28 mouse cellular contexts compared by ENCODE assay signal in the genomic region with DNA sequence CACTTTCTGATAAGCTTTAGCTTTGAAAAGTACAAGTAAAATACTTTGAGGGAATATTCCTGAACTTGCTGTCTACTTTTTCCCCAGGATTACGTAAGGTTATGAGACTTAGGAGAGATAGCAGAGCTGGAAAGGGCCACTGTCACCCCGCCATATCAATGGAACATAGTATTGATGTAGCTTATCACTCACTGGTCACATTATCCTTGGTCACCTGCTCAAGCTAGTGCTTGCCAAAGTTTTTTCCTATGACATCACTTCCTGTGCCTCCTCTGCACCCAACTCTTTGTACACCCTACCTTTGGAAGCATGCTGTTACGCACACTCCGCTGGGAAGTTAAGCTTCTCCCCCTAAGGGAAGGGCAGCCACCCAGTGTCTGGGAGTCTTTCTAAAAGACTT. TPM values are rescaled to one million over a fixed set of nuclear protein-coding genes. Genes with fewer than 3 reads are reported as not detected.
DNase-seq lines count a peak whose midpoint lies in the region; ATAC-seq and TF ChIP-seq lines count a peak whose summit lies in the region.
"Had no signal": no experiment of that assay in that cellular context is flagged by ENCODE, and none has a peak within 500 bp of the region (broad histone marks: within the 10 kb centered on the region; RNA-seq: fewer than 3 reads in every experiment).

No protein-coding gene starts in this region.

- WGBS in liver, postnatal 0 days (ENCODE audit: insufficient replicate concordance) = 80% methylated on average over 4 of the region's 4 CpGs
- 72% methylated on average over 4 of the region's 4 CpGs for WGBS in liver, embryonic 12.5 days (ENCODE audit: insufficient replicate concordance)
- 54% methylated on average over 4 of the region's 4 CpGs for WGBS in intestine, postnatal 0 days
- 90% methylated on average over 4 of the region's 4 CpGs for WGBS in midbrain, embryonic 11.5 days

- peak; percentile 73 for ATAC-seq in liver, postnatal 0 days
- no peak for ATAC-seq in liver, embryonic 12.5 days
- ATAC-seq in intestine, postnatal 0 days = peak; percentile 78
- ATAC-seq in midbrain, embryonic 11.5 days (ENCODE audit: low FRiP score) = no peak
- ATAC-seq: forebrain, embryonic 14.5 days; forebrain, postnatal 0 days; hindbrain, postnatal 0 days; Patski had no signal

- peaks cover 13% of the 10 kb centered on the region for H3K4me1 ChIP-seq in liver, postnatal 0 days (ENCODE audit: insufficient read depth)
- H3K4me1 ChIP-seq in liver, embryonic 12.5 days = peaks cover 9% of the 10 kb centered on the region; the same call in 1 of the 2 replicates
- peaks cover 11% of the 10 kb centered on the region; the same call in 1 of the 2 replicates for H3K4me1 ChIP-seq in intestine, postnatal 0 days (replicated peaks; ENCODE audit: control insufficient read depth, insufficient read depth, low read length)
- H3K4me1 ChIP-seq in midbrain, embryonic 11.5 days (ENCODE audit: control insufficient read depth, insufficient read depth, low read length) = no peaks in the 10 kb centered on the region
- H3K4me1 ChIP-seq: embryonic facial prominence, embryonic 12.5 days; embryonic facial prominence, embryonic 15.5 days; heart, embryonic 15.5 days; hindbrain, embryonic 10.5 days had no signal

- no peaks in the 10 kb centered on the region for H3K9me3 ChIP-seq in liver, postnatal 0 days (ENCODE audit: low read length)
- H3K9me3 ChIP-seq in liver, embryonic 12.5 days (replicated peaks) = no peaks in the 10 kb centered on the region
- H3K9me3 ChIP-seq in intestine, postnatal 0 days (ENCODE audit: control insufficient read depth) = no peaks in the 10 kb centered on the region
- no peaks in the 10 kb centered on the region for H3K9me3 ChIP-seq in midbrain, embryonic 11.5 days (ENCODE audit: control insufficient read depth, low read length)
- H3K9me3 ChIP-seq: embryonic facial prominence, embryonic 12.5 days; embryonic facial prominence, embryonic 15.5 days; G1E; heart, embryonic 12.5 days; heart, embryonic 15.5 days; hindbrain, embryonic 10.5 days had no signal

- H3K36me3 ChIP-seq in liver, postnatal 0 days (replicated peaks; ENCODE audit: insufficient read depth, low read length) = no peaks in the 10 kb centered on the region
- H3K36me3 ChIP-seq in liver, embryonic 12.5 days = no peaks in the 10 kb centered on the region
- H3K36me3 ChIP-seq in intestine, postnatal 0 days (ENCODE audit: control insufficient read depth, insufficient read depth) = no peaks in the 10 kb centered on the region
- no peaks in the 10 kb centered on the region for H3K36me3 ChIP-seq in midbrain, embryonic 11.5 days (ENCODE audit: control insufficient read depth, insufficient read depth, low read length)
- H3K36me3 ChIP-seq: embryonic facial prominence, embryonic 12.5 days; embryonic facial prominence, embryonic 15.5 days; G1E; heart, embryonic 12.5 days; heart, embryonic 15.5 days; hindbrain, embryonic 10.5 days had no signal

- no peak overlapping the region for H3K9ac ChIP-seq in liver, postnatal 0 days (replicated peaks)
- no peak overlapping the region for H3K9ac ChIP-seq in liver, embryonic 12.5 days
- H3K9ac ChIP-seq in intestine, postnatal 0 days (ENCODE audit: low read depth, low read length) = no peak overlapping the region
- no peak overlapping the region for H3K9ac ChIP-seq in midbrain, embryonic 11.5 days (ENCODE audit: low read length)
- H3K9ac ChIP-seq: embryonic facial prominence, embryonic 12.5 days; embryonic facial prominence, embryonic 15.5 days; forebrain, postnatal 0 days; heart, embryonic 12.5 days; heart, embryonic 15.5 days; hindbrain, embryonic 14.5 days had no signal

- no peaks in the 10 kb centered on the region for H3K27me3 ChIP-seq in liver, postnatal 0 days (ENCODE audit: insufficient read depth, low read length)
- H3K27me3 ChIP-seq in liver, embryonic 12.5 days (replicated peaks) = no peaks in the 10 kb centered on the region
- no peaks in the 10 kb centered on the region for H3K27me3 ChIP-seq in intestine, postnatal 0 days (replicated peaks; ENCODE audit: control insufficient read depth, insufficient read depth, low read length)
- no peaks in the 10 kb centered on the region for H3K27me3 ChIP-seq in midbrain, embryonic 11.5 days (ENCODE audit: control insufficient read depth, insufficient read depth, low read length)
- H3K27me3 ChIP-seq: embryonic facial prominence, embryonic 12.5 days; embryonic facial prominence, embryonic 15.5 days; heart, embryonic 12.5 days; heart, embryonic 15.5 days; Patski had no signal

- DNase-seq in liver, postnatal 0 days = no peak
- DNase-seq in yolk sac, embryonic 10.5 days (ENCODE audit: low spot score) = peak; percentile 49
- DNase-seq in midbrain, embryonic 11.5 days (ENCODE audit: low spot score, missing footprints) = no peak
- no peak for DNase-seq in kidney, adult 8-10 months
- DNase-seq: adrenal gland, postnatal 10 days; adrenal gland, postnatal 36 days; B cell, adult 2 months; cerebellum, adult 2 months; cerebellum, adult 9-11 months; cerebellum, postnatal 25 days; forebrain, postnatal 0 days; gastrocnemius, adult 2 months; gastrocnemius, postnatal 14 days; heart, adult 18-20 months; heart, postnatal 10 days; heart, postnatal 36 days had no signal

- no peak overlapping the region for H3K4me3 ChIP-seq in liver, postnatal 0 days (ENCODE audit: low read depth, low read length)
- no peak overlapping the region for H3K4me3 ChIP-seq in liver, embryonic 12.5 days
- H3K4me3 ChIP-seq in intestine, postnatal 0 days (ENCODE audit: low read depth, low read length) = no peak overlapping the region
- H3K4me3 ChIP-seq in midbrain, embryonic 11.5 days (ENCODE audit: low read depth, low read length) = no peak overlapping the region
- H3K4me3 ChIP-seq: embryonic facial prominence, embryonic 12.5 days; embryonic facial prominence, embryonic 15.5 days; gastrocnemius, adult 2 months; heart, embryonic 12.5 days; heart, embryonic 15.5 days; hindbrain, embryonic 10.5 days had no signal

- TF ChIP-seq EP300 in liver, postnatal 0 days (IDR thresholded peaks at IDR 0.05; ENCODE audit: low read depth) = no peak

- no peak overlapping the region for H3K27ac ChIP-seq in liver, postnatal 0 days (ENCODE audit: low read depth)
- no peak overlapping the region for H3K27ac ChIP-seq in liver, embryonic 12.5 days
- H3K27ac ChIP-seq in intestine, postnatal 0 days (ENCODE audit: low read depth, low read length) = peak overlapping the region; percentile 76
- H3K27ac ChIP-seq in midbrain, embryonic 11.5 days (ENCODE audit: low read depth, low read length) = no peak overlapping the region
- H3K27ac ChIP-seq: embryonic facial prominence, embryonic 12.5 days; embryonic facial prominence, embryonic 15.5 days; gastrocnemius, adult 2 months; heart, embryonic 15.5 days; hindbrain, embryonic 10.5 days; hindbrain, embryonic 14.5 days; hindbrain, postnatal 0 days had no signal

- no peak overlapping the region for H3K4me2 ChIP-seq in liver, postnatal 0 days (ENCODE audit: low read depth, low read length)
- no peak overlapping the region for H3K4me2 ChIP-seq in liver, embryonic 12.5 days
- H3K4me2 ChIP-seq in intestine, postnatal 0 days (replicated peaks; ENCODE audit: low read depth) = no peak overlapping the region
- no peak overlapping the region for H3K4me2 ChIP-seq in midbrain, embryonic 11.5 days
- H3K4me2 ChIP-seq: embryonic facial prominence, embryonic 12.5 days; embryonic facial prominence, embryonic 15.5 days; heart, embryonic 12.5 days; heart, embryonic 15.5 days; hindbrain, embryonic 14.5 days had no signal

- no peak for TF ChIP-seq CTCF in liver, postnatal 0 days (IDR thresholded peaks at IDR 0.05; ENCODE audit: low read depth)
- TF ChIP-seq CTCF in intestine, postnatal 0 days (IDR thresholded peaks at IDR 0.05; ENCODE audit: low read depth) = no peak

RNA-seq across cellular contexts. Expression of a gene that starts 26.2 kb away (rescaled TPM):
- 226 and 249 TPM in 2 replicates for polyA plus RNA-seq in liver, postnatal 0 days (2015; fragmentation: Nextera tagmentation; extraction: Ambion mirVana)
- 57.5 and 59.3 TPM in 2 replicates for polyA plus RNA-seq in liver, embryonic 12.5 days (2016; fragmentation: Nextera tagmentation; extraction: Ambion mirVana)
- 1,614 and 1,691 TPM in 2 replicates for polyA plus RNA-seq in intestine, postnatal 0 days (2015; fragmentation: Nextera tagmentation; extraction: Ambion mirVana)
- 8.7 and 9.8 TPM in 2 replicates for polyA plus RNA-seq in midbrain, embryonic 11.5 days (2014; fragmentation: Nextera tagmentation; extraction: Ambion mirVana)

RNA-seq across cellular contexts. Expression of a gene that starts 29.7 kb away (rescaled TPM):
- 3.9 and 4.0 TPM in 2 replicates for polyA plus RNA-seq in liver, postnatal 0 days (2015; fragmentation: Nextera tagmentation; extraction: Ambion mirVana)
- 28.8 and 33.9 TPM in 2 replicates for polyA plus RNA-seq in liver, embryonic 12.5 days (2016; fragmentation: Nextera tagmentation; extraction: Ambion mirVana)
- 362 and 402 TPM in 2 replicates for polyA plus RNA-seq in intestine, postnatal 0 days (2015; fragmentation: Nextera tagmentation; extraction: Ambion mirVana)
- polyA plus RNA-seq in midbrain, embryonic 11.5 days (2014; fragmentation: Nextera tagmentation; extraction: Ambion mirVana) = 10.1 and 13.0 TPM in 2 replicates
- polyA plus RNA-seq: cerebellum, adult 2 months; Patski had no signal

RNA-seq across cellular contexts. Expression of a gene that starts 58.5 kb away (rescaled TPM):
- polyA plus RNA-seq in liver, postnatal 0 days (2015; fragmentation: Nextera tagmentation; extraction: Ambion mirVana) = 0.06 TPM in 2 replicates
- polyA plus RNA-seq in liver, embryonic 12.5 days (2016; fragmentation: Nextera tagmentation; extraction: Ambion mirVana) = 0.13 and 0.25 TPM in 2 replicates
- 3.7 and 4.1 TPM in 2 replicates for polyA plus RNA-seq in intestine, postnatal 0 days (2015; fragmentation: Nextera tagmentation; extraction: Ambion mirVana)
- polyA plus RNA-seq in midbrain, embryonic 11.5 days (2014; fragmentation: Nextera tagmentation; extraction: Ambion mirVana) = 38.8 and 43.1 TPM in 2 replicates
- polyA plus RNA-seq: G1E had no signal

Comparison
In these comparisons a context has a peak if more than half of its experiments do, and no peak if none do; other contexts are left out.
1. ATAC-seq: peak in liver, postnatal 0 days (single experiment) and intestine, postnatal 0 days (single experiment); none in liver, embryonic 12.5 days (single experiment) and midbrain, embryonic 11.5 days (single experiment).
2. RNA of a gene that starts 29.7 kb away (polyA plus RNA-seq): 362 to 402 TPM in intestine, postnatal 0 days; 28.8 to 33.9 TPM in liver, embryonic 12.5 days, 10.1 to 13.0 TPM in midbrain, embryonic 11.5 days and 3.9 to 4.0 TPM in liver, postnatal 0 days; every median in the first group is over 10 times any median in the second.